Mouse (Mus musculus) monocyte, adult 5-6 weeks (primary cell): ENCODE measurements around the gene Gipc1. TPM values are rescaled to one million over a fixed set of nuclear protein-coding genes. Genes with fewer than 3 reads are reported as not detected.

Experiments used
- ATAC-seq: fragments of 153-309, 156-312 bp; replicated peaks from 2 replicates; pipeline ENCODE4 v1.8.0; 2017; ENCODE audit warnings: mild to moderate bottlenecking; ENCODE audit not compliant: low TSS enrichment, insufficient number of reproducible peaks, severe bottlenecking, poor library complexity, low FRiP score
- total RNA-seq: library from RNA; stranded (forward); fragments of 200-1000, 200-491, 200-594 nt; gene quantifications from 3 replicates; pipeline ENCODE4 v1.2.3, GENCODE M21; 2017

The Gipc1 gene
- total RNA-seq, 1 experiment from 2014 or later, result 21.9 TPM

DNA sequence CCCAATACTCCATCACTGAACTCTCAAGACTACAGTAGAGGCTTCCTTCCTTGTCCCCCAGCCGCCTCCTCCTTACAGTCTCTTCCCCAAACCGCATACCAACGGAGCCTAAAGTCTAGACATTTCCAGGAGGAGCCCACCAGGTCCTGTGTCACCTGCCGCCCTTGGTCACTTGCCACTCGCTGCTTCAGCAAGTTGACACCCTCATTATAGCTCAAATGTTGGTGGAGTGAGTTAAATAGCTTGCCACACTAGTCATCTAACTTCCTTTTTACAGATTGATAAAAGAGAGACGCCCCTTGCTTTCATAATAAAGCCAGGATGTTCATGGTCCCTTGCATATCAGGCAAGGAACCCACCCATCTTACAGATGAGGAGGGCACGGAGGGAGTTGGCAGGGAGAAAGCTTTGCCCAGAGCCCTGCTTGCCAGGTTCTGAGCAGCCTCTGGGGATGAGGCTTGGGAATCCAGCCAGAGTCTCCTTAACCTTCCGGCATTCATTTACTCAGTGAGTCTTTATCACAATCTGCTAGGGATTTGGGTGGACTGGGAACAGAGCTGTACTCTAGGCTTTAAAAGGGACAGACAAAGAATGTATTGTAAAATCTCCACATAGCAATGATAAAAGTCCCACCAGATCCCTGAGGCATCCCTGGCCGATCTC, 48.1 kb downstream of the Gipc1 start:
- ATAC-seq, result no peak

- no peak for ATAC-seq
These were observed 50.9 kb downstream of the Gipc1 start for GRCm38 (mm10) chr8:83703426-83703825.

- ATAC-seq, result no peak
These were observed 53.9 kb downstream of the Gipc1 start for GRCm38 (mm10) chr8:83706411-83706810.

- ATAC-seq, result no peak
These were observed 55.1 kb downstream of the Gipc1 start for GRCm38 (mm10) chr8:83707554-83707953.

Other genes with a start within 250 kb of the Gipc1 start
- 9.6 to 22.6 TPM (median 21.2 TPM) in 3 replicates for gene Scoc, start 194.3 kb upstream of the Gipc1 start, total RNA-seq
- not detected in 3 replicates for gene Olfr370, start 116.9 kb upstream of the Gipc1 start, total RNA-seq
- 152 to 196 TPM (median 178 TPM) in 3 replicates for gene Ndufb7, start 86.0 kb upstream of the Gipc1 start, total RNA-seq
- 59.7 to 123 TPM (median 61.4 TPM) in 3 replicates for gene Tecr, start 44.7 kb upstream of the Gipc1 start, total RNA-seq
- gene Dnajb1, start 44.5 kb upstream of the Gipc1 start, total RNA-seq, result 35.2 to 112 TPM (median 38.5 TPM) in 3 replicates
- 3.8 to 7.5 TPM (median 5.5 TPM) in 3 replicates for gene Ptger1, start 14.0 kb downstream of the Gipc1 start, total RNA-seq
- 159 to 217 TPM (median 178 TPM) in 3 replicates for gene Pkn1, start 46.5 kb downstream of the Gipc1 start, total RNA-seq
- 51.8 to 77.1 TPM (median 60.3 TPM) in 3 replicates for gene Ddx39, start 62.5 kb downstream of the Gipc1 start, total RNA-seq
- 1,127 to 1,315 TPM (median 1,167 TPM) in 3 replicates for gene Adgre5, start 88.6 kb downstream of the Gipc1 start, total RNA-seq
- gene Adgrl1, start 247.4 kb downstream of the Gipc1 start, total RNA-seq, result 0.53 to 4.7 TPM (median 1.5 TPM) in 3 replicates